Mouse (Mus musculus): ENCODE measurements around the gene Myh2. TPM values are rescaled to one million over a fixed set of nuclear protein-coding genes. Genes with fewer than 3 reads are reported as not detected.

Myh2 gene
- total RNA-seq, 2 experiments from 2014 or later: 42.9 to 267 TPM

DNA sequence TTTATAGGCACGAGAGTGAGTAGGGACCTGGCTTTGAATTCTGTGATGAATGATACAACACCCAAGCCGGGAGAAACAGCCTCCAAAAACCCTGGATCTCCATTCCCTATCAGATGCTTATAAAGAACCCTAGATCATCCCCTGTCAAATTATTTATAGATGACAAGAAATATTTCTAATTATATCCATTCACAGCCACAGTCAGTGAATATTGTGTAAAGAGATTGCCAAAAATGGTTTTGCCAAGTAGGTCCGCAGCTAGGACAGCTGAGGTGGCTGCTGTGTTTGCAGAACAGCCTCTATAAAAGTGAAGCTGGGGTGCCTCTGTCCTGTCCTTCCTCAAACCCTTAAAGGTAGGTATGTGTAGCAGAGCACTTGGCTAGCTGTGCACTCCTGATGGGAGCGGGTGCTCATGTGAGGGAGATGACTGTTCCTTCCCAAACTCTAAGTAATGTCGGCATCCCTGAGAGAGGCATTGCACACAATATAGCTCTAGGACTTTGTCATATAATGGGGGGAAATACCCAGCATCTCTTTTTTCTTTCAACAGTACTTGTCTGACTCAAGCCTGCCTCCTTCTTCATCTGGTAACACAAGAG is 66.8 kb downstream of the Myh2 start, which contains the start of gene Myh4:
Gene Myh4, plus strand, starts transcription at position 549 of the 599 bp plus-strand sequence.
- no peak for DNase-seq

DNA sequence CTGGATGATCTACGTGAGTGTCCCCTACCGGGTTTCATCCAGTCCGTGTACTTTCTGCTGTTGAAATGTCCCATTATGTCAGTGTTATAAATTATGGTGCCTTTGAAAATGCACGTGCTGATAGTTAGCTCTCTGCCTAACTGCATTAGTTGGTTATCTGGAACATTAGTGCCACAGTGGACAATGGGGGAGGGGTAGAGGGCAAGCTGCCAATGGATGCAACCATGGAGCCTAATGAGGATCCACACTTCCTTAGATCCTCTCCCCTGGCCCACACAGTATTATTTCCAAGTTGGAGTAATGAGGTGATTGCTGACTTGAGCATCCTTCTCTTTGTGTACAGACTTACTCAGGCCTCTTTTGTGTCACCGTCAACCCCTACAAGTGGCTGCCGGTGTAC is 70.2 kb downstream of the Myh2 start:
- DNase-seq: no peak

Other genes with a start within 250 kb of the Myh2 start
- not detected for gene Tmem238l, start 214.4 kb upstream of the Myh2 start, total RNA-seq (2021)
- 1 to 10 TPM; 5.2 to 6.1 TPM for gene Tmem220, start 145.9 kb upstream of the Myh2 start, total RNA-seq (2021)
- gene Adprm, start 118.4 kb upstream of the Myh2 start, total RNA-seq (2021): 10 to 100 TPM; 23.2 to 24.3 TPM
- 10 to 100 TPM; 18.1 to 21.3 TPM for gene Sco1, start 118.4 kb upstream of the Myh2 start, total RNA-seq (2021)
- 1 to 10 TPM; 2.6 to 3.5 TPM for gene Myh3, start 92.7 kb upstream of the Myh2 start, total RNA-seq (2021)
- 100 to 1,000 TPM; 152 to 834 TPM for gene Myh1, start 29.0 kb downstream of the Myh2 start, total RNA-seq (2021)
- gene Myh4, start 67.0 kb downstream of the Myh2 start, total RNA-seq (2021): 100 to 1,000 TPM in 1 of 2 experiments, 10 to 100 TPM in 1; 28.5 to 148 TPM
- 100 to 1,000 TPM in 1 of 2 experiments, 10 to 100 TPM in 1; 28.5 to 190 TPM for gene Myh8, start 106.1 kb downstream of the Myh2 start, total RNA-seq (2021)
- under 1 TPM; 0.06 TPM for gene Myh13, start 150.6 kb downstream of the Myh2 start, total RNA-seq (2021)

Data from adrenal gland, postnatal 10 days (tissue).